Mouse (Mus musculus) macrophage (primary cell): ENCODE results near the gene Fxr2. TPM values are rescaled to one million over a fixed set of nuclear protein-coding genes. Genes with fewer than 3 reads are reported as not detected.
A peak's percentile ranks its signal among the peaks of the same experiment; 100 is the strongest.

Source experiments
- H3K27ac ChIP-seq: fragments of 350-480 bp; formaldehyde crosslinking; 2 replicates; pipeline ENCODE4 v1.9.0; 2021
- H3K36me3 ChIP-seq: fragments of 350-480 bp; formaldehyde crosslinking; 2 replicates; pipeline ENCODE4 v1.9.0; 2021; ENCODE audit errors: inconsistent target
- H3K4me3 ChIP-seq: fragments of 350-480 bp; formaldehyde crosslinking; 2 replicates; pipeline ENCODE4 v1.9.0; 2021; ENCODE audit errors: inconsistent target
- H3K79me2 ChIP-seq: fragments of 350-480 bp; formaldehyde crosslinking; 2 replicates; pipeline ENCODE4 v1.9.0; 2021; ENCODE audit errors: inconsistent target
- WGBS: methylation state at CpG from one replicate; pipeline ENCODE4 v1.1.7; 2026; ENCODE audit warnings: inconsistent platforms; ENCODE audit not compliant: missing documents; 5-methylcytosine and 5-hydroxymethylcytosine counted together
- polyA plus RNA-seq: library from polyadenylated mRNA; stranded (reverse); fragments of 250-400 nt; gene quantifications from 3 replicates; pipeline ENCODE4 v1.2.4, GENCODE M21; 2018; ENCODE audit warnings: inconsistent platforms

The Fxr2 gene
- polyA plus RNA-seq, 1 experiment from 2014 or later: 36.0 TPM

GRCm38 (mm10) chr11:69661221-69661881, 28.6 kb downstream of the Fxr2 start:
- peak overlapping the region; percentile 88 for H3K4me3 ChIP-seq
- 89% methylated on average over 3 of the region's 3 CpGs for WGBS
- H3K79me2 ChIP-seq: peaks cover 77% of the 10 kb centered on the region
- H3K36me3 ChIP-seq: peaks cover 30% of the 10 kb centered on the region; the same call in 1 of the 2 replicates
- peak overlapping the region; percentile 100 for H3K27ac ChIP-seq

GRCm38 (mm10) chr11:69662213-69662966, 29.6 kb downstream of the Fxr2 start, which contains the start of gene Mpdu1:
Gene Mpdu1 (minus strand): TSS chr11:69662642.
- WGBS: under 1% methylated on average over 44 of the region's 48 CpGs

GRCm38 (mm10) chr11:69662967-69663671, 30.3 kb downstream of the Fxr2 start:
- Histone ChIP-seq H3K27ac (peak overlapping the region; percentile 100), H3K79me2 (peaks cover 86% of the 10 kb centered on the region), H3K36me3 (peaks cover 16% of the 10 kb centered on the region; the same call in 1 of the 2 replicates), H3K4me3 (peak overlapping the region; percentile 88)
- WGBS: 79% methylated on average over 12 of the region's 13 CpGs

More at GRCm38 (mm10) chr11:69662213-69662966, 29.6 kb downstream of the Fxr2 start, which contains the start of gene Mpdu1:
- peak within 1 kb of the TSS; percentile 100 for H3K27ac ChIP-seq
- H3K4me3 ChIP-seq: peak within 1 kb of the TSS; percentile 88
- H3K79me2 ChIP-seq: peaks cover 86% of the 10 kb centered on the region
- H3K36me3 ChIP-seq: peaks cover 22% of the 10 kb centered on the region; the same call in 1 of the 2 replicates

- peaks cover 14% of the 10 kb centered on the region; the same call in 1 of the 2 replicates for H3K36me3 ChIP-seq
- H3K27ac ChIP-seq: peak overlapping the region; percentile 100
- H3K4me3 ChIP-seq: peak overlapping the region; percentile 88
- H3K79me2 ChIP-seq: peaks cover 87% of the 10 kb centered on the region
- WGBS: 10% methylated on average over 4 of the region's 6 CpGs
Observed at GRCm38 (mm10) chr11:69663795-69664194, 31.0 kb downstream of the Fxr2 start.

GRCm38 (mm10) chr11:69664841-69665240, 32.1 kb downstream of the Fxr2 start:
- H3K27ac ChIP-seq: peak overlapping the region; percentile 100
- H3K4me3 ChIP-seq: peak overlapping the region; percentile 88
- WGBS: 73% methylated on average over 7 of the region's 7 CpGs
- H3K79me2 ChIP-seq: peaks cover 87% of the 10 kb centered on the region
- H3K36me3 ChIP-seq: peaks cover 15% of the 10 kb centered on the region; the same call in 1 of the 2 replicates

- H3K27ac ChIP-seq: peak overlapping the region; percentile 100
- H3K4me3 ChIP-seq: peak overlapping the region; percentile 88
- 40% methylated on average over 9 of the region's 9 CpGs for WGBS
- H3K79me2 ChIP-seq: peaks cover 87% of the 10 kb centered on the region
- H3K36me3 ChIP-seq: peaks cover 18% of the 10 kb centered on the region; the same call in 1 of the 2 replicates
Observed at GRCm38 (mm10) chr11:69665457-69665960, 32.7 kb downstream of the Fxr2 start.

GRCm38 (mm10) chr11:69665961-69666664, 33.3 kb downstream of the Fxr2 start, which contains the start of gene Cd68:
Gene Cd68 (minus strand): TSS chr11:69666153.
- WGBS: 5% methylated on average over 5 of the region's 7 CpGs
- Histone ChIP-seq H3K36me3 (peaks cover 22% of the 10 kb centered on the region; the same call in 1 of the 2 replicates), H3K4me3 (peak within 1 kb of the TSS; percentile 88), H3K27ac (peak within 1 kb of the TSS; percentile 100), H3K79me2 (peaks cover 87% of the 10 kb centered on the region)

GRCm38 (mm10) chr11:69666665-69667005, 33.8 kb downstream of the Fxr2 start:
- Histone ChIP-seq H3K4me3 (peak overlapping the region; percentile 12; the same call in 1 of the 2 replicates), H3K79me2 (peaks cover 86% of the 10 kb centered on the region), H3K36me3 (peaks cover 22% of the 10 kb centered on the region; the same call in 1 of the 2 replicates), H3K27ac (peak overlapping the region; percentile 100)
- 79% methylated on average over 3 of the region's 3 CpGs for WGBS

- Histone ChIP-seq H3K27ac (peak overlapping the region; percentile 86), H3K4me3 (peak overlapping the region; percentile 87), H3K36me3 (peaks cover 48% of the 10 kb centered on the region), H3K79me2 (peaks cover 85% of the 10 kb centered on the region)
- WGBS: under 1% methylated on average over 31 of the region's 61 CpGs
Observed at GRCm38 (mm10) chr11:69670786-69671725, 38.3 kb downstream of the Fxr2 start.

- H3K36me3 ChIP-seq: peaks cover 54% of the 10 kb centered on the region
- under 1% methylated on average over 37 of the region's 43 CpGs for WGBS
Observed at GRCm38 (mm10) chr11:69671726-69672124, 38.9 kb downstream of the Fxr2 start.

GRCm38 (mm10) chr11:69672211-69672706, 39.5 kb downstream of the Fxr2 start, which contains the start of gene Eif4a1:
Gene Eif4a1 (minus strand): TSS chr11:69672423.
- Histone ChIP-seq H3K27ac (peak within 1 kb of the TSS; percentile 86), H3K36me3 (peaks cover 60% of the 10 kb centered on the region), H3K4me3 (peak within 1 kb of the TSS; percentile 50), H3K79me2 (peaks cover 88% of the 10 kb centered on the region)
- under 1% methylated on average over 27 of the region's 36 CpGs for WGBS

More at GRCm38 (mm10) chr11:69671726-69672124, 38.9 kb downstream of the Fxr2 start:
- Histone ChIP-seq H3K27ac (peak overlapping the region; percentile 86), H3K4me3 (peak overlapping the region; percentile 50), H3K79me2 (peaks cover 88% of the 10 kb centered on the region)

- no peak overlapping the region for H3K4me3 ChIP-seq
- H3K36me3 ChIP-seq: peaks cover 39% of the 10 kb centered on the region
- peaks cover 77% of the 10 kb centered on the region for H3K79me2 ChIP-seq
- WGBS: no CpG with 5 or more reads among the region's 2 CpGs
- peak overlapping the region; percentile 46 for H3K27ac ChIP-seq
Observed at GRCm38 (mm10) chr11:69679144-69679543, 46.4 kb downstream of the Fxr2 start.
